8 mouse cellular contexts compared by ENCODE assay signal in the genomic region with DNA sequence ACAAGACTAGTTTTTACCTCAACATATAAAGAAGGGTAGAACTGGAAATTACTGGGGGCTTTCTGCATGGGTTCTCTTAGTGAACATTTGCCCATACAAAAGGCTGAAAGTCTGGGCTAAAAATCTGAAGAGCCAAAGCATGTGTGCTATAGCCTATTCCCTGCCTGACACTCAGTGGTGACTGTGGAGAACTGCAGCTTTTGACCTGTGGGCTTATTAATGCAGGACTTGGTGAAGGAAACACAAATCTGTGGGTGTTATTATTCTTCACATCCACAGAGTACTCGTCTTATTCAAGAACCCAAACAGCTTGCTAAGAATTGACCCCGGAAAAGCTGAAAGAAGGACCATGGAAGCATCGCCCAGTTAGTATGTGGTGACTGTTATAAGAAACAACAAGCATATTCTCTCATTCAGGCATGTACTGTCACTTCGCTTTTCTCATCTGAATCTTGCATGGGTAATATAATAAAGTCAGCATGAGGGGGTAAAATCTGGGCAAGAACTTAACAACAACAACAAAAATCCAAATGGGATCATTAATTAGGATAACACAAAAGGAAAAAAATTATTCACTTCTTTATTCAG.
A peak's percentile ranks its signal among the peaks of the same experiment; 100 is the strongest.
DNase-seq lines count a peak whose midpoint lies in the region; ATAC-seq and TF ChIP-seq lines count a peak whose summit lies in the region.

No protein-coding gene starts in this region.

- no peak overlapping the region for H3K4me3 ChIP-seq in intestine, postnatal 0 days (ENCODE audit: low read depth, low read length)
- no peak overlapping the region for H3K4me3 ChIP-seq in intestine, embryonic 15.5 days (replicated peaks)
- H3K4me3 ChIP-seq in hindbrain, postnatal 0 days (ENCODE audit: low read length) = no peak overlapping the region

- 48% methylated on average over 4 of the region's 4 CpGs for WGBS in intestine, postnatal 0 days
- WGBS in intestine, embryonic 15.5 days = 48% methylated on average over 4 of the region's 4 CpGs
- WGBS in hindbrain, postnatal 0 days = 53% methylated on average over 4 of the region's 4 CpGs

- no peak overlapping the region for H3K4me2 ChIP-seq in intestine, postnatal 0 days (replicated peaks; ENCODE audit: low read depth)
- no peak overlapping the region for H3K4me2 ChIP-seq in intestine, embryonic 15.5 days (replicated peaks)
- no peak overlapping the region for H3K4me2 ChIP-seq in hindbrain, postnatal 0 days (ENCODE audit: low read depth, low read length)

- H3K4me1 ChIP-seq in intestine, postnatal 0 days (replicated peaks; ENCODE audit: control insufficient read depth, insufficient read depth, low read length) = no peaks in the 10 kb centered on the region
- no peaks in the 10 kb centered on the region for H3K4me1 ChIP-seq in intestine, embryonic 15.5 days (replicated peaks)
- no peaks in the 10 kb centered on the region for H3K4me1 ChIP-seq in hindbrain, postnatal 0 days (ENCODE audit: insufficient read depth, low read length)

- no peak for ATAC-seq in intestine, postnatal 0 days
- no peak for ATAC-seq in intestine, embryonic 15.5 days
- ATAC-seq in hindbrain, postnatal 0 days = peak; percentile 85

- H3K27me3 ChIP-seq in intestine, postnatal 0 days (replicated peaks; ENCODE audit: control insufficient read depth, insufficient read depth, low read length) = no peaks in the 10 kb centered on the region
- no peaks in the 10 kb centered on the region for H3K27me3 ChIP-seq in intestine, embryonic 15.5 days (replicated peaks)
- H3K27me3 ChIP-seq in hindbrain, postnatal 0 days (ENCODE audit: insufficient read depth, low read length) = no peaks in the 10 kb centered on the region

- H3K9ac ChIP-seq in intestine, postnatal 0 days (ENCODE audit: low read depth, low read length) = no peak overlapping the region
- H3K9ac ChIP-seq in intestine, embryonic 15.5 days = no peak overlapping the region
- no peak overlapping the region for H3K9ac ChIP-seq in hindbrain, postnatal 0 days (replicated peaks; ENCODE audit: low read length)

- no peak overlapping the region for H3K27ac ChIP-seq in intestine, postnatal 0 days (ENCODE audit: low read depth, low read length)
- no peak overlapping the region for H3K27ac ChIP-seq in intestine, embryonic 15.5 days
- no peak overlapping the region for H3K27ac ChIP-seq in hindbrain, postnatal 0 days

- TF ChIP-seq CTCF in intestine, postnatal 0 days (IDR thresholded peaks at IDR 0.05; ENCODE audit: low read depth) = peak; percentile 63
- TF ChIP-seq CTCF in hindbrain, postnatal 0 days (IDR thresholded peaks at IDR 0.05; ENCODE audit: low read depth) = peak; percentile 85

- H3K36me3 ChIP-seq in intestine, postnatal 0 days (ENCODE audit: control insufficient read depth, insufficient read depth) = no peaks in the 10 kb centered on the region
- no peaks in the 10 kb centered on the region for H3K36me3 ChIP-seq in intestine, embryonic 15.5 days
- H3K36me3 ChIP-seq in hindbrain, postnatal 0 days (ENCODE audit: insufficient read depth, low read length) = no peaks in the 10 kb centered on the region

- H3K9me3 ChIP-seq in intestine, postnatal 0 days (ENCODE audit: control insufficient read depth) = no peaks in the 10 kb centered on the region
- H3K9me3 ChIP-seq in intestine, embryonic 15.5 days = no peaks in the 10 kb centered on the region
- no peaks in the 10 kb centered on the region for H3K9me3 ChIP-seq in hindbrain, postnatal 0 days (ENCODE audit: low read length)

- DNase-seq in A20 (ENCODE audit: low read depth, low spot score) = peak; percentile 15
- peak; percentile 25 to 41 for DNase-seq in cerebellum, postnatal 36 days
- DNase-seq in hindbrain, postnatal 0 days (ENCODE audit: low spot score) = peak; percentile 81
- peak; percentile 5 for DNase-seq in right cerebral cortex, postnatal 14 days
- no peak for DNase-seq in c-Kit-positive CD71-positive TER-119-positive erythroid progenitor cells, embryonic 14.5 days (ENCODE audit: low spot score)
- DNase-seq in adrenal gland, adult 18-20 months (ENCODE audit: low spot score in 2 of 2) = no peak

Comparison
In these comparisons a context has a peak if more than half of its experiments do, and no peak if none do; other contexts are left out.
1. DNase-seq: peak in A20 (single experiment), cerebellum, postnatal 36 days (2 of 2), hindbrain, postnatal 0 days (single experiment) and right cerebral cortex, postnatal 14 days (single experiment); none in c-Kit-positive CD71-positive TER-119-positive erythroid progenitor cells, embryonic 14.5 days (single experiment) and adrenal gland, adult 18-20 months (0 of 2).